Mouse (Mus musculus) embryonic facial prominence, embryonic 15.5 days (tissue): ENCODE data around the gene A730071L15Rik. TPM values are rescaled to one million over a fixed set of nuclear protein-coding genes. Genes with fewer than 3 reads are reported as not detected.

Experiments
- ATAC-seq: fragments of 200-750 bp; cut with Nextera tagmentation; 2 replicates; pipeline ENCODE4 v1.8.0; 2017; ENCODE audit warnings: low read depth, moderate TSS enrichment; ENCODE audit not compliant: insufficient number of reproducible peaks, low FRiP score, low TSS enrichment
- H3K27ac ChIP-seq: fragments of 300-500 bp; sonication (generic); replicated peaks from 2 replicates; pipeline ENCODE4 v1.5.1; 2015; ENCODE audit warnings: mild to moderate bottlenecking, inconsistent platforms
- H3K27me3 ChIP-seq: fragments of 300-500 bp; sonication (generic); 2 replicates; pipeline ENCODE4 v1.6.1; 2015; ENCODE audit warnings: inconsistent platforms
- H3K36me3 ChIP-seq: fragments of 300-500 bp; sonication (generic); 2 replicates; pipeline ENCODE4 v1.6.1; 2015; ENCODE audit warnings: mild to moderate bottlenecking, inconsistent platforms
- H3K4me1 ChIP-seq: fragments of 300-500 bp; sonication (generic); 2 replicates; pipeline ENCODE4 v1.6.1; 2015; ENCODE audit warnings: inconsistent platforms
- H3K4me2 ChIP-seq: fragments of 300-500 bp; sonication (generic); replicated peaks from 2 replicates; pipeline ENCODE4 v1.6.1; 2015; ENCODE audit warnings: mild to moderate bottlenecking, inconsistent platforms
- H3K4me3 ChIP-seq: fragments of 300-500 bp; sonication (generic); replicated peaks from 2 replicates; pipeline ENCODE4 v1.5.1; 2015; ENCODE audit warnings: mild to moderate bottlenecking, inconsistent platforms
- H3K9ac ChIP-seq: fragments of 300-500 bp; sonication (generic); 2 replicates; pipeline ENCODE4 v1.6.1; 2015; ENCODE audit warnings: inconsistent platforms
- H3K9me3 ChIP-seq: fragments of 300-500 bp; sonication (generic); replicated peaks from 2 replicates; pipeline ENCODE4 v1.6.1; 2016; ENCODE audit warnings: inconsistent platforms
- WGBS: fragments of 180-500 bp; shearing (Covaris S2); methylation state at CpG from one replicate; pipeline ENCODE4 v1.1.7; 2015; 5-methylcytosine and 5-hydroxymethylcytosine counted together
- polyA plus RNA-seq: library from polyadenylated mRNA; unstranded; fragments of >200 nt; fragmentation: Nextera tagmentation; extraction: Ambion mirVana; gene quantifications from 2 replicates; pipeline ENCODE4 v1.2.1, GENCODE M21; 2015

The A730071L15Rik gene
- polyA plus RNA-seq, 1 experiment from 2014 or later = 0.43 TPM

- Histone ChIP-seq H3K27ac (no peak overlapping the region), H3K4me2 (no peak overlapping the region), H3K4me1 (no peaks in the 10 kb centered on the region), H3K4me3 (no peak overlapping the region), H3K27me3 (no peaks in the 10 kb centered on the region), H3K36me3 (no peaks in the 10 kb centered on the region), H3K9ac (no peak overlapping the region), H3K9me3 (no peaks in the 10 kb centered on the region)
- WGBS = 65% methylated on average over 6 of the region's 6 CpGs
- no peak for ATAC-seq
These were observed 20.1 kb downstream of the A730071L15Rik start for GRCm38 (mm10) chr11:6219967-6220366.

- H3K4me1 ChIP-seq = no peaks in the 10 kb centered on the region
- H3K9me3 ChIP-seq = no peaks in the 10 kb centered on the region
- H3K9ac ChIP-seq = no peak overlapping the region
- WGBS = 88% methylated on average over 10 of the region's 10 CpGs
- no peak overlapping the region for H3K4me3 ChIP-seq
- no peak overlapping the region for H3K27ac ChIP-seq
- ATAC-seq = no peak
- no peak overlapping the region for H3K4me2 ChIP-seq
- H3K27me3 ChIP-seq = no peaks in the 10 kb centered on the region
- no peaks in the 10 kb centered on the region for H3K36me3 ChIP-seq
These were observed 22.4 kb downstream of the A730071L15Rik start for GRCm38 (mm10) chr11:6222187-6222586.

- Histone ChIP-seq H3K27ac (no peak overlapping the region), H3K27me3 (no peaks in the 10 kb centered on the region), H3K4me1 (no peaks in the 10 kb centered on the region), H3K9ac (no peak overlapping the region), H3K36me3 (no peaks in the 10 kb centered on the region), H3K9me3 (no peaks in the 10 kb centered on the region), H3K4me2 (no peak overlapping the region), H3K4me3 (no peak overlapping the region)
- no peak for ATAC-seq
- WGBS = 67% methylated on average over 14 of the region's 14 CpGs
These were observed 24.9 kb downstream of the A730071L15Rik start for GRCm38 (mm10) chr11:6224541-6225229.

- no peaks in the 10 kb centered on the region for H3K36me3 ChIP-seq
- WGBS = 82% methylated on average over 7 of the region's 7 CpGs
- H3K4me1 ChIP-seq = no peaks in the 10 kb centered on the region
- no peaks in the 10 kb centered on the region for H3K27me3 ChIP-seq
- H3K9ac ChIP-seq = no peak within 1 kb of the TSS
- no peaks in the 10 kb centered on the region for H3K9me3 ChIP-seq
- no peak for ATAC-seq
- no peak within 1 kb of the TSS for H3K27ac ChIP-seq
- H3K4me3 ChIP-seq = no peak within 1 kb of the TSS
- H3K4me2 ChIP-seq = no peak within 1 kb of the TSS
These were observed 30.2 kb downstream of the A730071L15Rik start, which contains the start of gene Npc1l1 for GRCm38 (mm10) chr11:6230012-6230411. Gene Npc1l1, minus strand, starts transcription at chr11:6230143.

- Histone ChIP-seq H3K9ac (no peak overlapping the region), H3K4me3 (no peak overlapping the region), H3K9me3 (peaks cover 6% of the 10 kb centered on the region; the same call in 1 of the 2 replicates), H3K4me2 (no peak overlapping the region), H3K4me1 (no peaks in the 10 kb centered on the region), H3K36me3 (no peaks in the 10 kb centered on the region), H3K27me3 (no peaks in the 10 kb centered on the region), H3K27ac (no peak overlapping the region)
- ATAC-seq = no peak
- WGBS = 90% methylated on average over 4 of the region's 4 CpGs
These were observed 33.2 kb downstream of the A730071L15Rik start for GRCm38 (mm10) chr11:6233025-6233424.

GRCm38 (mm10) chr11:6244707-6245106 lies 44.9 kb downstream of the A730071L15Rik start:
- no peak overlapping the region for H3K27ac ChIP-seq
- H3K9me3 ChIP-seq = no peaks in the 10 kb centered on the region
- H3K27me3 ChIP-seq = no peaks in the 10 kb centered on the region
- no peak for ATAC-seq
- WGBS = 52% methylated on average over 19 of the region's 19 CpGs
- no peak overlapping the region for H3K9ac ChIP-seq
- no peak overlapping the region for H3K4me3 ChIP-seq
- 0 out of 2 replicates have a peak, but pooled peaks cover 3% of the 10 kb centered on the region for H3K4me1 ChIP-seq
- H3K4me2 ChIP-seq = no peak overlapping the region; the same call in 1 of the 2 replicates
- no peaks in the 10 kb centered on the region for H3K36me3 ChIP-seq

Other genes starting within 250 kb of the A730071L15Rik start
- gene Gck, start 249.9 kb upstream of the A730071L15Rik start, polyA plus RNA-seq = 2.4 and 3.5 TPM in 2 replicates
- 64.4 and 66.7 TPM in 2 replicates for gene Ykt6, start 244.3 kb upstream of the A730071L15Rik start, polyA plus RNA-seq
- gene Camk2b, start 133.7 kb upstream of the A730071L15Rik start, polyA plus RNA-seq = 3.5 and 4.6 TPM in 2 replicates
- 39.7 and 41.3 TPM in 2 replicates for gene Nudcd3, start 386 bp downstream of the A730071L15Rik start, polyA plus RNA-seq
- 0.04 and 0.14 TPM in 2 replicates for gene Npc1l1, start 30.1 kb downstream of the A730071L15Rik start, polyA plus RNA-seq
- gene Ddx56, start 67.7 kb downstream of the A730071L15Rik start, polyA plus RNA-seq = 85.9 and 86.9 TPM in 2 replicates
- 102 and 105 TPM in 2 replicates for gene Tmed4, start 74.8 kb downstream of the A730071L15Rik start, polyA plus RNA-seq
- 98.5 and 101 TPM in 2 replicates for gene Ogdh, start 91.6 kb downstream of the A730071L15Rik start, polyA plus RNA-seq
- 12.6 and 12.9 TPM in 2 replicates for gene Zmiz2, start 189.0 kb downstream of the A730071L15Rik start, polyA plus RNA-seq
- gene Ppia, start 215.4 kb downstream of the A730071L15Rik start, polyA plus RNA-seq = 4,428 and 4,532 TPM in 2 replicates
- gene H2afv, start 244.4 kb downstream of the A730071L15Rik start, polyA plus RNA-seq = 443 and 468 TPM in 2 replicates